Mouse (Mus musculus) midbrain, embryonic 11.5 days (tissue): ENCODE data around the gene Haus3. TPM values are rescaled to one million over a fixed set of nuclear protein-coding genes. Genes with fewer than 3 reads are reported as not detected.

ENCODE experiments used
- ATAC-seq: fragments of 200-750 bp; cut with Nextera tagmentation; 2 replicates; pipeline ENCODE4 v1.8.0; 2017; ENCODE audit warnings: moderate TSS enrichment, moderate library complexity; ENCODE audit not compliant: low FRiP score
- DNase-seq: peaks from one replicate; pipeline ENCODE4 v3.0.0; 2015; ENCODE audit warnings: low spot score; ENCODE audit errors: missing footprints
- H3K27ac ChIP-seq: fragments of 300-500 bp; sonication (generic); 2 replicates; pipeline ENCODE4 v1.5.1; 2014; ENCODE audit warnings: low read depth, low read length
- H3K27me3 ChIP-seq: fragments of 300-500 bp; sonication (generic); 2 replicates; pipeline ENCODE4 v1.6.1; 2014; ENCODE audit warnings: mild to moderate bottlenecking, low read length, moderate library complexity, mixed read lengths; ENCODE audit not compliant: control insufficient read depth, insufficient read depth
- H3K36me3 ChIP-seq: fragments of 300-500 bp; sonication (generic); 2 replicates; pipeline ENCODE4 v1.6.1; 2014; ENCODE audit warnings: mild to moderate bottlenecking, low read length, moderate library complexity, mixed read lengths; ENCODE audit not compliant: control insufficient read depth, insufficient read depth
- H3K4me1 ChIP-seq: fragments of 300-500 bp; sonication (generic); 2 replicates; pipeline ENCODE4 v1.6.1; 2014; ENCODE audit warnings: low read length; ENCODE audit not compliant: control insufficient read depth, insufficient read depth
- H3K4me2 ChIP-seq: fragments of 300-500 bp; sonication (generic); 2 replicates; pipeline ENCODE4 v1.6.1; 2014; ENCODE audit warnings: mild to moderate bottlenecking, moderate library complexity
- H3K4me3 ChIP-seq: fragments of 300-500 bp; sonication (generic); 2 replicates; pipeline ENCODE4 v1.5.1; 2014; ENCODE audit warnings: low read depth, low read length
- H3K9ac ChIP-seq: fragments of 300-500 bp; sonication (generic); 2 replicates; pipeline ENCODE4 v1.6.1; 2014; ENCODE audit warnings: low read length
- H3K9me3 ChIP-seq: fragments of 300-500 bp; sonication (generic); 2 replicates; pipeline ENCODE4 v1.6.1; 2016; ENCODE audit warnings: low read length; ENCODE audit not compliant: control insufficient read depth
- WGBS: fragments of 180-500 bp; shearing (Covaris S2); extraction: QIAGEN DNeasy Blood & Tissue Kit; methylation state at CpG from one replicate; pipeline ENCODE4 v1.1.7; 2014; 5-methylcytosine and 5-hydroxymethylcytosine counted together
- polyA plus RNA-seq: library from polyadenylated mRNA; unstranded; fragments of >200 nt; fragmentation: Nextera tagmentation; extraction: Ambion mirVana; gene quantifications from 2 replicates; pipeline ENCODE4 v1.2.1, GENCODE M21; 2014

The Haus3 gene
- polyA plus RNA-seq, 1 experiment from 2014 or later: 47.7 TPM

GRCm38 (mm10) chr5:34105681-34106080 is 63.6 kb downstream of the Haus3 start:
- Histone ChIP-seq H3K27ac (no peak overlapping the region), H3K36me3 (no peaks in the 10 kb centered on the region), H3K9me3 (no peaks in the 10 kb centered on the region), H3K27me3 (no peaks in the 10 kb centered on the region), H3K4me2 (no peak overlapping the region), H3K4me3 (no peak overlapping the region), H3K4me1 (no peaks in the 10 kb centered on the region), H3K9ac (no peak overlapping the region)
- ATAC-seq: no peak
- DNase-seq: no peak
- 68% methylated on average over 1 of the region's 1 CpGs for WGBS

Other genes starting within 250 kb of the Haus3 start
- 57.3 and 63.9 TPM in 2 replicates for gene Nelfa, start 233.1 kb downstream of the Haus3 start, polyA plus RNA-seq
- gene Gm1673, start 186.1 kb downstream of the Haus3 start, polyA plus RNA-seq: 231 and 252 TPM in 2 replicates
- 1.0 and 1.6 TPM in 2 replicates for gene Nat8l, start 173.5 kb downstream of the Haus3 start, polyA plus RNA-seq
- 0.40 and 1.5 TPM in 2 replicates for gene Poln, start 79 bp downstream of the Haus3 start, polyA plus RNA-seq
- gene Mxd4, start 18.2 kb upstream of the Haus3 start, polyA plus RNA-seq: 19.3 and 20.8 TPM in 2 replicates
- gene Zfyve28, start 118.9 kb upstream of the Haus3 start, polyA plus RNA-seq: 0.75 and 1.0 TPM in 2 replicates
- gene Cfap99, start 119.1 kb upstream of the Haus3 start, polyA plus RNA-seq: 0.16 TPM in 1 of 2 replicates, not detected in the other
- 190 and 205 TPM in 2 replicates for gene Rnf4, start 166.8 kb upstream of the Haus3 start, polyA plus RNA-seq
- 14.4 and 15.3 TPM in 2 replicates for gene Fam193a, start 200.4 kb upstream of the Haus3 start, polyA plus RNA-seq